Mouse (Mus musculus): ENCODE measurements at regions not wholly inside any gene's neighbourhood (a gene's known extent, or its start where the extent isn't known, plus 50 kb on each side); places are given as distances from the start of the nearest gene placed in this dataset.
A peak's percentile ranks its signal among the peaks of the same experiment; 100 is the strongest.

DNA sequence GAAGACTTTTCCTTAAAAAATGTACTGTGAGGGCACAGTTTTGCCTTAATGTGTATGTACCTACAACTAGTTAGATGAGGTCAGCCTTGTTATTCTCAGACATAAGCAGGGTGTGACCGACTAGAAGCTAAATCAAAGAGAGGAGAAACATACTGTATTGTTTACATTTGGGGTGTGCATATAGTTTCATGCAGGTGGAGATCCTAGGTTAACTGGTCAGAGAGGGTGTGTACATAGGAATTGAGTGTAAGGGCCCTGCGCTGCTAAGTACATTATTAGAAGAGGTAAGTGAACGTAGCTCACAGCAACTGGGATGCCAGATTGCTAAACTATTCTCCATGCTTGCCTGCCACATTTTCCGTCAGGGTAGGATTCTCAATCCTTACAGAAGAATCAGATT, 180.6 kb upstream of the Arrdc4 start:
- no peak overlapping the region for H3K4me3 ChIP-seq
- H3K9me3 ChIP-seq = no peaks in the 10 kb centered on the region
- no peak overlapping the region for H3K4me2 ChIP-seq
- no peaks in the 10 kb centered on the region for H3K36me3 ChIP-seq
- 84% methylated on average over 4 of the region's 4 CpGs for WGBS
- no peak overlapping the region for H3K9ac ChIP-seq
- no peaks in the 10 kb centered on the region for H3K27me3 ChIP-seq
- ATAC-seq (ENCODE audit: low read depth) = no peak
- H3K27ac ChIP-seq (replicated peaks) = no peak overlapping the region
- 0 out of 2 replicates have a peak, but pooled peaks cover 6% of the 10 kb centered on the region for H3K4me1 ChIP-seq (replicated peaks)

DNA sequence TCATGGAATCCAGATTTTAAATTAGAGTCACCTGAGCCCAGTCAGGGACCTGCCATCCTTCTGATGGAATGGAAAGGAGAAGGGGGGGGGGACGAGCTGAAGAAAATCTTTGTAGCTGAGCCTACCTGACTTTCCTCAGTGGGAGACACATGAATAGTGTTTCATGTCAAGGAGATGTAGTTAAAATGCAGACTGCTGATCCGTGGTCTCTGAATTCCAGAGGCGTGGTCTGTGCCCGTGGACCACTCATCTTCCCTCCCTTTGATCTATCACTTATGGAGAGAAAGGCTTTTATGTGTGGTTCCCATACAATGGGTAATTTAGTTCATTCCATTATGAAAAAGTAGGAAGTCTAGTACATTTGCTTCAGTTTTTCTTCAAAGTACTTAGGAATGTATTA, 176.6 kb upstream of the Arrdc4 start:
- no peaks in the 10 kb centered on the region for H3K27me3 ChIP-seq
- H3K4me1 ChIP-seq (replicated peaks) = 0 out of 2 replicates have a peak, but pooled peaks cover 2% of the 10 kb centered on the region
- H3K27ac ChIP-seq (replicated peaks) = no peak overlapping the region
- ATAC-seq (ENCODE audit: low read depth) = no peak
- no peak overlapping the region for H3K9ac ChIP-seq
- H3K36me3 ChIP-seq = no peaks in the 10 kb centered on the region
- WGBS = 62% methylated on average over 4 of the region's 4 CpGs
- H3K9me3 ChIP-seq = no peaks in the 10 kb centered on the region
- H3K4me3 ChIP-seq = no peak overlapping the region
- no peak overlapping the region for H3K4me2 ChIP-seq

DNA sequence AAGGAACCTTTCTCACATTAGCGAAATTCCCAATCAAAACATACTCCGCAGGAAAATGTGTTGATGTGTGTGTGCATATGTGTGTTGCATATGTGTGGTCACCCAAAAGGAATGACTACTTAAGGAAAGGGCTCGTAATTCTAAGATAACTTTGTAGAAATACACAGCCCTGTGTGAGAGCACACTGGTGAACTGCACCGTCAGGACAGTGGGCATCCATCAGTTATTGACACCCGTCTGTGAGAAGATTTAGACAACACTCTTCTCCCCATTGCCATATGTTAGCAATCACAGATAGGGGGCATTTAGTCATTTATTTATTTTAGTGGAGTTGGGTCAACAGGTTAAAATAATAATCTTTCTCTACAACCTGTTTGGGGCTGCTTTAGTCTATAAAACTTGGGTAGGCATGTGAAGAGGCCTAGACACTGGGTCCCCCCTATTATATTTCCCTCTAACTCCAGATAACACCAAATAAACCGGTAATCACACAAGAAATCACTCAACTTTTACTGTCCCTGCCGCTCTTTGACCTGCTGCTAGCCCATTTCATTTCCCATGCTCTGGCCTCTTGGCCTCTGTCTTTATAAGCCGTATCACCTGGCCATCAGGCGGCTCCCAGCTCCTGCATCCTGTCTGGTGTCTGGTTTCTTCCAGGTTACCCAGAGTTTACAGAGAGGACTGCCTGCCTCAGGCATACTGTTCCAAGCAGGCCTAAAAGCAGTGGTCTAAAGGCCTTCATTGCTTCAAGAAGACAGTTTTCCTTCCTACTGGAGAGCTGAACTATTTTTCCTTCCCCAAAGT, 169.8 kb upstream of the Arrdc4 start:
- Histone ChIP-seq H3K27ac (replicated peaks) (no peak overlapping the region), H3K27me3 (no peaks in the 10 kb centered on the region), H3K4me3 (no peak overlapping the region), H3K36me3 (no peaks in the 10 kb centered on the region), H3K4me1 (replicated peaks) (no peaks in the 10 kb centered on the region), H3K9ac (no peak overlapping the region), H3K9me3 (no peaks in the 10 kb centered on the region), H3K4me2 (no peak overlapping the region)
- WGBS = 83% methylated on average over 9 of the region's 9 CpGs
- no peak for ATAC-seq (ENCODE audit: low read depth)

DNA sequence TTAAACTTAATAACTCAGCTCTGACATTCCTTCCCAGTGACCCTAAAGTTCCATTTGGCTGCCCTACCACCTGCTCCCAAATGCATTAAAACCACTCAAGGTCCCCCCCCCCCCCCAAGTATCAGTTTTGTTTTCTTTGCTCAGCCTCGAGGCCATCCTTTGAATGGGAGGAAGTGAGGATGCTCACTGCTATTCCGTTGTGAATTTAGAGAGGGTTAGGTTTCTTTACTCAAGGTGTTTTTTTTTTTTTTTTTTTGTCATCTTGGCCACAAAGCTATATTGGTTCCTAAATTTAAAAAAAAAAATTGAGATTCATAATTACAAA, 168.8 kb upstream of the Arrdc4 start:
- ATAC-seq (ENCODE audit: low read depth) = no peak
- 33% methylated on average over 2 of the region's 2 CpGs for WGBS
- no peak overlapping the region for H3K27ac ChIP-seq (replicated peaks)
- H3K4me2 ChIP-seq = 0 out of 2 replicates have a peak overlapping the region, but pooled peaks have one; percentile 9
- no peaks in the 10 kb centered on the region for H3K9me3 ChIP-seq
- H3K27me3 ChIP-seq = no peaks in the 10 kb centered on the region
- H3K4me1 ChIP-seq (replicated peaks) = no peaks in the 10 kb centered on the region
- no peak overlapping the region for H3K9ac ChIP-seq
- no peak overlapping the region for H3K4me3 ChIP-seq
- H3K36me3 ChIP-seq = no peaks in the 10 kb centered on the region

DNA sequence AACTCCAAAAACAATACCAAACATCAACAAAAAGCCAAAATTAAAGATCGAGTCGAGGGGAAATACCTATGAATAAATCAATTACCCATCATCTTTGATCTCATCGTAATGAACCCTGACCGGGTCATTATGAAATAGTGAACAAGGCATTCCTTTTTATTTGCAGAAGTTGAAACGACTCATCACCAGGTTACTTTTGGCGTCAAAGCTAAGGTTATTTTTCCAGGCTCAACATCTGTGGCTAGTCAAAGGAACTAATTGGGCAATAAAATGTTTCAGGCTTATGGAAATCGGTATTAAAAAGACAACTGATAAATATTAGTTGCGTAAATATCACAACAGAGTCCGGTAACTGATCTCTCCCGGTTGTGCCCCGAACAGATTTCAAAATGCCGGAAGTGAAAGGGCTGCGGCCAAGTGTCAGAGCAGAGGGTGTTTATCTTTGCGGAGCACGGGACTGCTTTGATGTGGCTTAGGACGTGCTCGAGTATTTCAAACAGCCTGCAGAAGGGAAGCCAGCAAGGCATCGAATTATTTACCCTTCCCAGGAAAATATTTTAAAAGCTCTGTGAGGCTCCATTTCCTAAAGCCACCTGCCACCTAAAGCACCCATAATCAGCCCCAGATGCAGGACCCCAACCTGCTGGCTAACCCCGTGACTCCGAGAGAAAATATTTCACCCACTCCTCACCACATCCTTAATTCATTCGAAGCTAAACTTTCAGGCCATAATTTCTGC, 168.3 kb upstream of the Arrdc4 start:
- Histone ChIP-seq H3K27ac (replicated peaks) (no peak overlapping the region), H3K4me3 (no peak overlapping the region), H3K36me3 (no peaks in the 10 kb centered on the region), H3K9ac (no peak overlapping the region), H3K4me1 (replicated peaks) (no peaks in the 10 kb centered on the region), H3K27me3 (no peaks in the 10 kb centered on the region), H3K9me3 (no peaks in the 10 kb centered on the region), H3K4me2 (0 out of 2 replicates have a peak overlapping the region, but pooled peaks have one; percentile 9)
- no peak for ATAC-seq (ENCODE audit: low read depth)
- 60% methylated on average over 21 of the region's 21 CpGs for WGBS

DNA sequence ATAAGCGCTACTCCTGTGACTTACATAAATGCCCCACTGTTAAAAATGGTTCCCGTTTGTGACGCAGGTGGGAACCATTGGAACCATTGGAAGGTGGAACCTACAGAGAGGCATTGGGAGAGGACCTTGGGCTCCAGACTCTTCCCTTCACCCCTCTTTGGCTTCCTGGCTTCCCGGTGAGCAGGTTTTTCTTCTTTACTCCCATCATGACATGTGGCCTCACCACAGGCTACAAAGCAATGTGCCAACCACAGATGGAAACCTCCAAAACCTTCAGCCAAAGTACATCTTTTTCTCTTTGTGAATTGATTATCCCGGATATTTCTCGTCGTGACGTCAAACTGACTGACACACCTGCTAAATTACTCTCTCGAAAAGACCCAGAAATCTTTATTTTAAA, 166.9 kb upstream of the Arrdc4 start:
- no peaks in the 10 kb centered on the region for H3K4me1 ChIP-seq (replicated peaks)
- H3K9me3 ChIP-seq = no peaks in the 10 kb centered on the region
- H3K4me3 ChIP-seq = no peak overlapping the region
- ATAC-seq (ENCODE audit: low read depth) = no peak
- H3K4me2 ChIP-seq = no peak overlapping the region
- no peak overlapping the region for H3K9ac ChIP-seq
- 90% methylated on average over 9 of the region's 9 CpGs for WGBS
- H3K27ac ChIP-seq (replicated peaks) = no peak overlapping the region
- H3K36me3 ChIP-seq = no peaks in the 10 kb centered on the region
- no peaks in the 10 kb centered on the region for H3K27me3 ChIP-seq

DNA sequence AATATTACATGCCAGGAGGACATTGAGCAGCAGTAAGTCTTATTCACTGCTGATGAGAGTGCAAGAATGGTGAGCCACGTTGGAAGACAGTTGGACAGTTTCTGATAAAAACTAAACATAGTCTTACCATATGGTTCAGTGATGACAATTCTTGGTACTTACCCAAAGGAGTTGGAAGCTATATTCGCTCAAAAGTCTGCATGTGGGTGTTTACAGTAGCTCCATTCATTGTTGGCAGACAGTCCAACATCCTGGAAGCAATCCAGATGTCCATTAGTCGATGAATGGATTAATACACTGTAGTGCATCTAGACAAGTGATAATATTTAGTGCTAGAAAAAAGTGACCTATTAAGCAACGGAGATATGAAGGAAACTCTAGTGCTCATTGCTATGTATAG, 165.3 kb upstream of the Arrdc4 start:
- Histone ChIP-seq H3K27me3 (no peaks in the 10 kb centered on the region), H3K9me3 (no peaks in the 10 kb centered on the region), H3K4me1 (replicated peaks) (no peaks in the 10 kb centered on the region), H3K4me3 (no peak overlapping the region), H3K9ac (no peak overlapping the region), H3K27ac (replicated peaks) (no peak overlapping the region), H3K36me3 (no peaks in the 10 kb centered on the region), H3K4me2 (no peak overlapping the region)
- 80% methylated on average over 4 of the region's 4 CpGs for WGBS
- ATAC-seq (ENCODE audit: low read depth) = no peak

DNA sequence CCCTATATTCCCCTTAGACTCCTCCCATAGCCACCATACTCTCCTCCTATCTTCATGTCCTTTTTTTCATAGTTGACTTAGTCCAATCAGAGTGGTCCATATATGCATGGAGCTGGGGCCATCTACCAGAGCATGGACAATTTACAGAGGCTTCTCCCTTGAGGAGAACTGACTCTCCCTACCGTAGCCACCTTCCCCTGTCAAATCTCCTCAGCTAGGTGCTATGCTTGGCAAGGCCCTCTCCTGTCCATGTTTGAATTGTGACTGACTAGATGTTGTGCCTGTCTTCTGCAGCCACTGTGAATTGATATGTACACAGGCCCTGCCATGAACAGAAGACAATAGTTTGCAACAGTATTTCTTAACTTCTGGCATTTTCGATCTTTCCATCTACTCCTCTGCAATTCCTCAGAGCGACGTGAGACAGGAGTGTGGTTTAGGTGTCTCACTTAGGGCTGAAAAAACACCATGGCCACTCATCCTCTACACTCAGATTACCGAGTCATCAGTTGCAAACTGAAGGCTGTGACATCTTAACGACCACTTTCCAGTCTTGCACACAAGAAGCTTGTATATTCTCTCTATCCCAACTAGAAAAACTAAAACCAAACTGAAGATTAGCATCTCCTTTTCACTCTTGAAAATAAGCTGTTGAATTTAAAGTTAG, 163.1 kb upstream of the Arrdc4 start:
- WGBS = 86% methylated on average over 6 of the region's 6 CpGs
- Histone ChIP-seq H3K9me3 (no peaks in the 10 kb centered on the region), H3K4me2 (no peak overlapping the region), H3K9ac (no peak overlapping the region), H3K4me3 (no peak overlapping the region), H3K4me1 (replicated peaks) (peaks cover 16% of the 10 kb centered on the region; the same call in 1 of the 2 replicates), H3K27me3 (no peaks in the 10 kb centered on the region), H3K36me3 (no peaks in the 10 kb centered on the region), H3K27ac (replicated peaks) (no peak overlapping the region)
- ATAC-seq (ENCODE audit: low read depth) = no peak

DNA sequence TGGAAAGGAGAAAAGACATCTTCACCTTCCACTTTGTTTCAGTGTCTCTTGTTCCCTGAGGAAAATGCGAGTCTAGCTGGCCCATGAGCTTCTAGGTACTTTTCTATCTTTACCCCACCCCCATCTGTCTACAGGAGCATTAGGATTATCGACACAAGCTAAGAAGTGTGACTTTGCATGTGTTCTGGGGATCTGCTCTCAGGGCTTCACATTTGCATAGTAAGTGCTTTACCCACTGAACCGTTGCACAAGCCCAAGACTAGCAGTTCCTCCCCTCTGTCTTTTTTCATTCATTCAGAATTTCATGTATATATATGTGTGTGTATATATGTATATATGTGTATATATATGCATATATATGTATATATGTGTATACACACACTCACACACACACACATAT, 162.5 kb upstream of the Arrdc4 start:
- ATAC-seq (ENCODE audit: low read depth) = no peak
- H3K9me3 ChIP-seq = no peaks in the 10 kb centered on the region
- 72% methylated on average over 3 of the region's 3 CpGs for WGBS
- H3K9ac ChIP-seq = no peak overlapping the region
- H3K4me1 ChIP-seq (replicated peaks) = peaks cover 16% of the 10 kb centered on the region; the same call in 1 of the 2 replicates
- H3K36me3 ChIP-seq = no peaks in the 10 kb centered on the region
- no peaks in the 10 kb centered on the region for H3K27me3 ChIP-seq
- H3K4me2 ChIP-seq = no peak overlapping the region
- no peak overlapping the region for H3K4me3 ChIP-seq
- no peak overlapping the region for H3K27ac ChIP-seq (replicated peaks)

DNA sequence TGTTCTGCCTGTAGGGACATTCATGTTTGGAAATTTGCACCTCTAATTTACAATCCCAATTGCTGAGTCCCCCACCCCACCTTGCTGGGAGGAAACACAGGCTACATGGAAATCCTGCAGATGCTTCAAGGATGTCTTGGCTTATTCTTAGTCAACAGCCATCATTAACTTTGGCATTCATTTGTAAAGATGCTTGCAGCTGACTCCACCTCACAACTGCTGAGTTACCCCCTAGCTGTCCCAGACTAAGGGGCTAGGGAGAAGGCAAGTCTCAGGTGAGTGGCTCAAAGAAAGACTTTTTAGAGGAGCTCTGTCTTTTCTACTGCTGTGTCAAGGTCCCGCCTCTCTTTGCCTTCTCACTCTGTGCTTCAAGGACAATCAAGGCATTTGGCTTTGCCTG, 160.7 kb upstream of the Arrdc4 start:
- WGBS = 100% methylated on average over 1 of the region's 1 CpGs
- Histone ChIP-seq H3K36me3 (no peaks in the 10 kb centered on the region), H3K9ac (no peak overlapping the region), H3K27ac (replicated peaks) (no peak overlapping the region), H3K9me3 (no peaks in the 10 kb centered on the region), H3K4me1 (replicated peaks) (peaks cover 16% of the 10 kb centered on the region; the same call in 1 of the 2 replicates), H3K27me3 (no peaks in the 10 kb centered on the region), H3K4me3 (no peak overlapping the region), H3K4me2 (no peak overlapping the region)
- no peak for ATAC-seq (ENCODE audit: low read depth)

DNA sequence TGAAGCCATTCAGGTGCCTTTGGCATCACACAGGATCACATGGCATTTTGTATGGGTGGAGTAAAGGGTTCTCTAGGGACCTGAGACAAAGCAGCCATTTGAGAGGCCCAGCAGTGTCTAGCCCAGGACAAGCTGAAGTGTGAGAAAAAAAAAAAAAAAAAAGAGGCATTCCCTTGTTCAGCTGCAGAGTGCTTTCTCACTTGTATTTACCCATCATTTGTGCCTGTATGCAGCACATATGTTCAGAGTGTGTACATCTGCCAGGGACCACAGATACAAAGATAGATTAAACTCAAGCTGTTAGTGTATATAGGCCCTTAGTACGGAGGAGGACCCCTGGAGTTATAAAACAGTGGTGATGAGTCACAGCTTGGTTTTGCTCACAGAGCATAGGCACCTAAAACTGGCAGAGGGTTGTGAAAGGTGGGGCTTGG, 159.4 kb upstream of the Arrdc4 start:
- 27% methylated on average over 1 of the region's 1 CpGs for WGBS
- peaks cover 16% of the 10 kb centered on the region; the same call in 1 of the 2 replicates for H3K4me1 ChIP-seq (replicated peaks)
- H3K27ac ChIP-seq (replicated peaks) = no peak overlapping the region
- no peak overlapping the region for H3K9ac ChIP-seq
- peak; percentile 61 for ATAC-seq (ENCODE audit: low read depth)
- H3K27me3 ChIP-seq = no peaks in the 10 kb centered on the region
- no peak overlapping the region for H3K4me3 ChIP-seq
- no peak overlapping the region for H3K4me2 ChIP-seq
- H3K9me3 ChIP-seq = no peaks in the 10 kb centered on the region
- no peaks in the 10 kb centered on the region for H3K36me3 ChIP-seq

DNA sequence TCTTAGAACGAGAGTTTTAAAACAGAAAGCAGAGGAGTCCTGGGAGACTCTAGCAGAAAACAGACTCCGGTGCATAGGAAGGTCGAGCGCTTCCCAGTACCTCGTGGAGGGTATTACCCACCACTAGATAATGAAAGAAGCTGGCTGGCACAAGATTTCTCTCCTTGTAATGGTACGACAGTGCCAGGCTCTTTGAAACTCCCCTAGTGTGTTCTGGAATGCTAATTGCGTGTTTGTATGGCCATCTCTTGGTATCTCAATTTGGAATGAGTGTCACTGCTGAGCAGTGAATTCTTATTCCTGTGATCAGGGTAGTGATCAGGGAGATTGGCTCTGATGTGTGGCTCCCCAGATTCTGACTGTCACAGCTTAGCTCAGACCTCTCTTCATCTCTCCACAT, 158.8 kb upstream of the Arrdc4 start:
- no peak for ATAC-seq (ENCODE audit: low read depth)
- Histone ChIP-seq H3K27ac (replicated peaks) (no peak overlapping the region), H3K36me3 (no peaks in the 10 kb centered on the region)

More for the DNA sequence above, 158.8 kb upstream of the Arrdc4 start:
- no peaks in the 10 kb centered on the region for H3K9me3 ChIP-seq
- peaks cover 16% of the 10 kb centered on the region; the same call in 1 of the 2 replicates for H3K4me1 ChIP-seq (replicated peaks)
- H3K4me3 ChIP-seq = no peak overlapping the region
- no peak overlapping the region for H3K4me2 ChIP-seq
- H3K9ac ChIP-seq = no peak overlapping the region
- WGBS = 74% methylated on average over 7 of the region's 7 CpGs
- no peaks in the 10 kb centered on the region for H3K27me3 ChIP-seq

All from neural tube, embryonic 13.5 days (tissue).